Mouse (Mus musculus): Measurements from ENCODE around the gene Mast2.

GRCm38 (mm10) chr4:116291561-116291960, 172.4 kb downstream of the Mast2 start:
- TF ChIP-seq CTCF (IDR thresholded peaks at IDR 0.05; ENCODE audit: control insufficient read depth, insufficient read depth, low read length), result no peak
- no peak for TF ChIP-seq POLR2A (IDR thresholded peaks at IDR 0.05; ENCODE audit: borderline replicate concordance, control insufficient read depth, low read depth, low read length)

All from bone marrow, adult 2 months (tissue).